25 mouse cellular contexts compared by ENCODE assay signal in genomic region chr1:39804789-39805188, GRCm38 (mm10). TPM values are rescaled to one million over a fixed set of nuclear protein-coding genes. Genes with fewer than 3 reads are reported as not detected.
DNase-seq lines count a peak whose midpoint lies in the region; ATAC-seq lines count a peak whose summit lies in the region.
"Had no signal": no experiment of that assay in that cellular context is flagged by ENCODE, and none has a peak within 500 bp of the region (broad histone marks: within the 10 kb centered on the region; RNA-seq: fewer than 3 reads in every experiment).

No protein-coding gene starts in this region.

- H3K4me3 ChIP-seq in forebrain, embryonic 14.5 days (ENCODE audit: low read depth, low read length): no peak overlapping the region
- no peak overlapping the region for H3K4me3 ChIP-seq in forebrain, embryonic 13.5 days
- H3K4me3 ChIP-seq in intestine, embryonic 16.5 days (ENCODE audit: low read length): no peak overlapping the region
- no peak overlapping the region for H3K4me3 ChIP-seq in intestine, embryonic 15.5 days (replicated peaks)
- H3K4me3 ChIP-seq: limb, embryonic 12.5 days; liver, embryonic 12.5 days had no signal

- ATAC-seq in forebrain, embryonic 14.5 days: 0 out of 2 replicates have a peak, but pooled peaks have one; percentile 32
- no peak for ATAC-seq in forebrain, embryonic 13.5 days
- peak; percentile 21; the same call in 1 of the 2 replicates for ATAC-seq in intestine, embryonic 16.5 days
- ATAC-seq in intestine, embryonic 15.5 days: no peak
- ATAC-seq: liver, embryonic 12.5 days had no signal

- no peak overlapping the region for H3K4me2 ChIP-seq in forebrain, embryonic 14.5 days (ENCODE audit: low read length)
- H3K4me2 ChIP-seq in forebrain, embryonic 13.5 days: no peak overlapping the region
- H3K4me2 ChIP-seq in intestine, embryonic 16.5 days (ENCODE audit: low read depth, low read length): no peak overlapping the region
- no peak overlapping the region for H3K4me2 ChIP-seq in intestine, embryonic 15.5 days (replicated peaks)
- H3K4me2 ChIP-seq: hindbrain, embryonic 14.5 days; limb, embryonic 12.5 days; liver, embryonic 12.5 days had no signal

- H3K27ac ChIP-seq in forebrain, embryonic 14.5 days (ENCODE audit: low read depth, low read length): no peak overlapping the region
- no peak overlapping the region for H3K27ac ChIP-seq in forebrain, embryonic 13.5 days
- H3K27ac ChIP-seq in intestine, embryonic 16.5 days (ENCODE audit: low read length): no peak overlapping the region
- no peak overlapping the region for H3K27ac ChIP-seq in intestine, embryonic 15.5 days
- H3K27ac ChIP-seq: hindbrain, embryonic 14.5 days; limb, embryonic 12.5 days; liver, embryonic 12.5 days had no signal

- DNase-seq in forebrain, embryonic 14.5 days (ENCODE audit: low spot score): peak; percentile 15
- peak; percentile 17 for DNase-seq in heart, postnatal 4 days
- no peak for DNase-seq in layer of hippocampus, adult 11-12 months (ENCODE audit: low spot score)
- DNase-seq in spleen, postnatal 4 days (ENCODE audit: low spot score in 2 of 2): no peak
- DNase-seq: gastrocnemius, postnatal 36 days; lung, adult 2 months; lung, postnatal 36 days; right cerebral cortex, postnatal 4 days; thymus, postnatal 36 days had no signal

- H3K9ac ChIP-seq in forebrain, embryonic 14.5 days (ENCODE audit: low read length): no peak overlapping the region
- no peak overlapping the region for H3K9ac ChIP-seq in forebrain, embryonic 13.5 days
- H3K9ac ChIP-seq in intestine, embryonic 16.5 days (ENCODE audit: low read depth, low read length): no peak overlapping the region
- no peak overlapping the region for H3K9ac ChIP-seq in intestine, embryonic 15.5 days
- H3K9ac ChIP-seq: hindbrain, embryonic 14.5 days; limb, embryonic 12.5 days; liver, embryonic 12.5 days had no signal

- no peaks in the 10 kb centered on the region for H3K27me3 ChIP-seq in forebrain, embryonic 14.5 days (replicated peaks; ENCODE audit: control insufficient read depth, insufficient read depth, low read length)
- no peaks in the 10 kb centered on the region for H3K27me3 ChIP-seq in forebrain, embryonic 13.5 days
- no peaks in the 10 kb centered on the region for H3K27me3 ChIP-seq in intestine, embryonic 16.5 days (replicated peaks; ENCODE audit: control insufficient read depth, insufficient read depth, low read length)
- no peaks in the 10 kb centered on the region for H3K27me3 ChIP-seq in intestine, embryonic 15.5 days (replicated peaks)
- H3K27me3 ChIP-seq: limb, embryonic 12.5 days; liver, embryonic 12.5 days had no signal

- no peaks in the 10 kb centered on the region for H3K36me3 ChIP-seq in forebrain, embryonic 14.5 days (ENCODE audit: control insufficient read depth, insufficient read depth, low read length)
- H3K36me3 ChIP-seq in forebrain, embryonic 13.5 days (ENCODE audit: poor library complexity, severe bottlenecking): no peaks in the 10 kb centered on the region
- no peaks in the 10 kb centered on the region for H3K36me3 ChIP-seq in intestine, embryonic 16.5 days (ENCODE audit: control insufficient read depth, insufficient read depth, low read length)
- H3K36me3 ChIP-seq in intestine, embryonic 15.5 days: no peaks in the 10 kb centered on the region
- H3K36me3 ChIP-seq: G1E; limb, embryonic 12.5 days; liver, embryonic 12.5 days had no signal

- H3K4me1 ChIP-seq in forebrain, embryonic 14.5 days (ENCODE audit: control insufficient read depth, insufficient read depth, low read length): peaks cover 5% of the 10 kb centered on the region; the same call in 1 of the 2 replicates
- peaks cover 14% of the 10 kb centered on the region for H3K4me1 ChIP-seq in forebrain, embryonic 13.5 days
- H3K4me1 ChIP-seq in intestine, embryonic 16.5 days (ENCODE audit: control insufficient read depth, insufficient read depth, low read length): no peaks in the 10 kb centered on the region
- no peaks in the 10 kb centered on the region for H3K4me1 ChIP-seq in intestine, embryonic 15.5 days (replicated peaks)
- H3K4me1 ChIP-seq: limb, embryonic 12.5 days; liver, embryonic 12.5 days had no signal

- no peaks in the 10 kb centered on the region for H3K9me3 ChIP-seq in forebrain, embryonic 14.5 days (replicated peaks; ENCODE audit: control insufficient read depth, low read length)
- H3K9me3 ChIP-seq in forebrain, embryonic 13.5 days (replicated peaks): no peaks in the 10 kb centered on the region
- H3K9me3 ChIP-seq in intestine, embryonic 16.5 days (ENCODE audit: control insufficient read depth, low read length): no peaks in the 10 kb centered on the region
- no peaks in the 10 kb centered on the region for H3K9me3 ChIP-seq in intestine, embryonic 15.5 days
- H3K9me3 ChIP-seq: G1E; limb, embryonic 12.5 days; liver, embryonic 12.5 days had no signal

- 61% methylated on average over 6 of the region's 6 CpGs for WGBS in forebrain, embryonic 14.5 days
- 74% methylated on average over 6 of the region's 6 CpGs for WGBS in forebrain, embryonic 13.5 days
- WGBS in intestine, embryonic 16.5 days: 83% methylated on average over 6 of the region's 6 CpGs
- 83% methylated on average over 6 of the region's 6 CpGs for WGBS in intestine, embryonic 15.5 days

RNA-seq across cellular contexts. Expression of gene Gm3646, which starts 0.3 kb away (rescaled TPM):
- polyA plus RNA-seq in forebrain, embryonic 14.5 days (2014; fragmentation: Nextera tagmentation; extraction: Ambion mirVana): not detected in 2 replicates
- not detected in 2 replicates for polyA plus RNA-seq in forebrain, embryonic 13.5 days (2015; fragmentation: Nextera tagmentation; extraction: Ambion mirVana)
- polyA plus RNA-seq in intestine, embryonic 16.5 days (2015; fragmentation: Nextera tagmentation; extraction: Ambion mirVana): not detected in 2 replicates
- not detected in 2 replicates for polyA plus RNA-seq in intestine, embryonic 15.5 days (2015; fragmentation: Nextera tagmentation; extraction: Ambion mirVana)
- total RNA-seq in heart, postnatal 4 days (2021): 1 to 10 TPM; 8.2 to 8.6 TPM
- total RNA-seq: adrenal gland, postnatal 14 days; common myeloid progenitor, adult 5-6 weeks; G1E; layer of hippocampus, postnatal 10 days; megakaryocyte-erythroid progenitor cell, adult 5-6 weeks had no signal
- polyA plus RNA-seq: brain, embryonic 14.5 days; embryonic facial prominence, embryonic 11.5 days; G1E; hindbrain, embryonic 14.5 days; intestine, embryonic 14.5 days; kidney, embryonic 14.5 days; limb, embryonic 12.5 days; liver, embryonic 12.5 days; lung, adult 2 months; neural tube, embryonic 11.5 days had no signal

Comparison
In these comparisons a context has a peak if more than half of its experiments do, and no peak if none do; other contexts are left out.
1. ATAC-seq: peak in forebrain, embryonic 14.5 days (single experiment) and intestine, embryonic 16.5 days (single experiment); none in forebrain, embryonic 13.5 days (single experiment) and intestine, embryonic 15.5 days (single experiment).
2. DNase-seq: peak in forebrain, embryonic 14.5 days (single experiment) and heart, postnatal 4 days (single experiment); none in layer of hippocampus, adult 11-12 months (single experiment) and spleen, postnatal 4 days (0 of 2).